Mouse (Mus musculus) midbrain, embryonic 13.5 days (tissue): Measurements from ENCODE around the gene Plcd4. TPM values are rescaled to one million over a fixed set of nuclear protein-coding genes. Genes with fewer than 3 reads are reported as not detected.

Experiments used
- ATAC-seq: fragments of 200-750 bp; cut with Nextera tagmentation; 2 replicates; pipeline ENCODE4 v1.8.0; 2017; ENCODE audit warnings: mild to moderate bottlenecking, moderate TSS enrichment, moderate library complexity
- H3K27ac ChIP-seq: fragments of 300-500 bp; sonication (generic); 2 replicates; pipeline ENCODE4 v1.5.1; 2015; ENCODE audit warnings: inconsistent platforms, mild to moderate bottlenecking, moderate library complexity
- H3K27me3 ChIP-seq: fragments of 300-500 bp; sonication (generic); 2 replicates; pipeline ENCODE4 v1.6.1; 2015; ENCODE audit warnings: mild to moderate bottlenecking, inconsistent platforms
- H3K36me3 ChIP-seq: fragments of 300-500 bp; sonication (generic); 2 replicates; pipeline ENCODE4 v1.6.1; 2015; ENCODE audit warnings: mild to moderate bottlenecking, inconsistent platforms
- H3K4me1 ChIP-seq: fragments of 300-500 bp; sonication (generic); replicated peaks from 2 replicates; pipeline ENCODE4 v1.6.1; 2015; ENCODE audit warnings: inconsistent platforms
- H3K4me2 ChIP-seq: fragments of 300-500 bp; sonication (generic); replicated peaks from 2 replicates; pipeline ENCODE4 v1.6.1; 2015; ENCODE audit warnings: moderate library complexity, mild to moderate bottlenecking, inconsistent platforms
- H3K4me3 ChIP-seq: fragments of 300-500 bp; sonication (generic); replicated peaks from 2 replicates; pipeline ENCODE4 v1.5.1; 2015; ENCODE audit warnings: mild to moderate bottlenecking, inconsistent platforms
- H3K9ac ChIP-seq: fragments of 300-500 bp; sonication (generic); replicated peaks from 2 replicates; pipeline ENCODE4 v1.6.1; 2015; ENCODE audit warnings: mild to moderate bottlenecking, inconsistent platforms
- H3K9me3 ChIP-seq: fragments of 300-500 bp; sonication (generic); 2 replicates; pipeline ENCODE4 v1.6.1; 2016; ENCODE audit warnings: mild to moderate bottlenecking, inconsistent platforms
- WGBS: fragments of 180-500 bp; shearing (Covaris S2); methylation state at CpG from one replicate; pipeline ENCODE4 v1.1.7; 2015; 5-methylcytosine and 5-hydroxymethylcytosine counted together
- microRNA-seq: library from miRNA; unstranded; fragments of <30 nt; microRNA quantifications from one replicate; pipeline ENCODE4, GENCODE M21; 2016
- polyA plus RNA-seq: library from polyadenylated mRNA; unstranded; fragments of >200 nt; fragmentation: Nextera tagmentation; extraction: Ambion mirVana; gene quantifications from 2 replicates; pipeline ENCODE4 v1.2.1, GENCODE M21; 2015

The Plcd4 gene
- polyA plus RNA-seq, 1 experiment from 2014 or later, result 2.9 TPM

DNA sequence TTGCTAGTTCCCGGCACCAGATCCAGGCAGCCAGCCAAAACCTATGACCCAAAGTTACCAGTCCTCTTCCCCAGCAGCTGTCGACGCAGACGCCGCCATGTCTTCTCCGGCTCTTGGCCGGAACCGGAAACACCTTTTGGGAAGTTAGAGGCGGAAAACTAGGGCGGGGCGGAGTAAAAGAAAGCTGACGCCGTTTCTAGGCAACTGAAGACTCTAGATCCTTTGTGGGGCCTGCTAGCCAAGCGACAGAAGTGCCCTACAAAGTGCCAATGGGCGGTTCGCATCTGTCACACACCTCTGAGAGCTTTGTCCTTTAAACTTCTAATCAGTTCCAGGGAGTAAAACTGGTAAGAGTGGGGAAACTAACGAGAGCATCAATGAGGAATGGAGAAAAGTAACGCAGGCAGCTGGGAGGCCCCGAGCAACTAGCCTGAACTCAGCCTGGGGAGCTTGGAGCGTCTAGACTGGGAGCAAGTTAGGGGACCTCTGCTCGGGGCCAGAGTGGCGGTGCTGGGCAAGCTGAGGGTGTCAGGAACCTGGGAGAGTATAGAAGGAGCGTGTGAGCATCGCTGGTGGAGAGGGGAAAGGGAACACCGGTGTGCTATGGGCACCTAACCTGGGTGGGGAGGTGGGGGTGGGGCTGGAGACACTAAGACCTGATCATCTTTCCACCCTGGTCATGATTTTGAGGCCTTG, 58.7 kb downstream of the Plcd4 start, which contains the start of the genes Rnf25 and Stk36:
TSS of gene Rnf25 (minus strand) at position 131 of the 696 bp plus-strand sequence.
TSS of gene Stk36 (plus strand) at position 179 of the 696 bp plus-strand sequence.
- 8% methylated on average over 25 of the region's 25 CpGs for whole genome bisulfite sequencing
- peak within 1 kb of the TSS; percentile 94 for H3K4me3 ChIP-seq
- H3K27ac ChIP-seq, result 0 out of 2 replicates have a peak within 1 kb of the TSS, but pooled peaks have one; percentile 56
- H3K36me3 ChIP-seq, result peaks cover 48% of the 10 kb centered on the region
- peak within 1 kb of the TSS; percentile 89 for H3K9ac ChIP-seq
- peaks cover 20% of the 10 kb centered on the region for H3K4me1 ChIP-seq
- H3K9me3 ChIP-seq, result no peaks in the 10 kb centered on the region
- H3K4me2 ChIP-seq, result peak within 1 kb of the TSS; percentile 75
- peak; percentile 94 for ATAC-seq
- no peaks in the 10 kb centered on the region for H3K27me3 ChIP-seq

Small RNA genes within 50 kb of the gene (microRNA-seq; reads per million reads assigned to microRNA genes)
- not detected for gene Gm25035

Other genes with a start within 250 kb of the Plcd4 start
- 6.3 and 7.1 TPM in 2 replicates for gene Tmbim1, start 237.3 kb upstream of the Plcd4 start, polyA plus RNA-seq
- gene Catip, start 180.8 kb upstream of the Plcd4 start, polyA plus RNA-seq, result 0.41 and 0.62 TPM in 2 replicates
- 0.94 and 2.9 TPM in 2 replicates for gene Slc11a1, start 167.7 kb upstream of the Plcd4 start, polyA plus RNA-seq
- gene Ctdsp1, start 151.4 kb upstream of the Plcd4 start, polyA plus RNA-seq, result 17.2 and 18.6 TPM in 2 replicates
- gene Vil1, start 133.5 kb upstream of the Plcd4 start, polyA plus RNA-seq, result 0.20 and 0.30 TPM in 2 replicates
- gene Cnot9, start 36.8 kb upstream of the Plcd4 start, polyA plus RNA-seq, result 57.7 and 58.3 TPM in 2 replicates
- 32.2 and 33.4 TPM in 2 replicates for gene Usp37, start 1.4 kb downstream of the Plcd4 start, polyA plus RNA-seq
- 7.9 and 9.0 TPM in 2 replicates for gene Zfp142, start 45.4 kb downstream of the Plcd4 start, polyA plus RNA-seq
- gene Bcs1l, start 45.4 kb downstream of the Plcd4 start, polyA plus RNA-seq, result 21.1 and 24.4 TPM in 2 replicates
- gene Rnf25, start 58.5 kb downstream of the Plcd4 start, polyA plus RNA-seq, result 42.9 and 49.3 TPM in 2 replicates
- 25.8 and 26.4 TPM in 2 replicates for gene Stk36, start 58.6 kb downstream of the Plcd4 start, polyA plus RNA-seq
- gene Ttll4, start 118.9 kb downstream of the Plcd4 start, polyA plus RNA-seq, result 16.0 and 18.2 TPM in 2 replicates
- gene Cyp27a1, start 170.7 kb downstream of the Plcd4 start, polyA plus RNA-seq, result 2.9 and 3.3 TPM in 2 replicates
- gene Prkag3, start 206.3 kb downstream of the Plcd4 start, polyA plus RNA-seq, result 0.08 TPM in 1 of 2 replicates, not detected in the other
- gene Wnt6, start 229.0 kb downstream of the Plcd4 start, polyA plus RNA-seq, result 2.4 and 2.5 TPM in 2 replicates
- 0.35 and 0.45 TPM in 2 replicates for gene Wnt10a, start 248.6 kb downstream of the Plcd4 start, polyA plus RNA-seq